Mouse (Mus musculus): ENCODE results near the gene Tmem260. TPM values are rescaled to one million over a fixed set of nuclear protein-coding genes. Genes with fewer than 3 reads are reported as not detected.

The Tmem260 gene
- total and polyA plus RNA-seq, 2 experiments = 9.7 to 16.2 TPM

DNA sequence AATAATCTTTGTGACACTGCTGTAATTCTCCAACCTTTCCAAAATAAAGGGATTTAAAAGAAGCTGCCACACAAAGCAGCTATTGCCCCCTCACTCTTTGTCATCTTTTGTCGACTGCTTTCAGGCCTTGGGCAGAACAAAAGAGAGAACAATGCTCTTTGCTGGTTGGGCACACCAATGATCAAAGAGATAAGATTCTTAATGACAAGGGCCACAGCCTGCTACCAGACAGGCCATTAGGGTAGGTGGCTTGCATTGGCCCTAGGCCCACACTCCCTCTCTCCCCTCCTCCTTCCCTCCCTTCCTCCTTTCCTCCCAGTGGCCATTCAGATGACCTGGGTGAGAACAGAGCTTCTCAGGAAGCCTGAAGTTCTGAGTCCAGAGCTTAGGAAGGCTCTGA is 77.4 kb downstream of the Tmem260 start:
- Histone ChIP-seq H3K36me3 (ENCODE audit: control insufficient read depth, insufficient read depth, low read length) (no peaks in the 10 kb centered on the region), H3K27ac (replicated peaks; ENCODE audit: insufficient read depth, low read depth, low read length) (no peak overlapping the region), H3K79me2 (ENCODE audit: control insufficient read depth, insufficient read depth, low read length) (no peaks in the 10 kb centered on the region), H3K4me3 (ENCODE audit: insufficient read depth, low read depth, low read length) (no peak overlapping the region), H3K27me3 (ENCODE audit: control insufficient read depth, insufficient read depth, low read length) (no peaks in the 10 kb centered on the region), H3K4me1 (ENCODE audit: control insufficient read depth, insufficient read depth, low read length) (no peaks in the 10 kb centered on the region), H3K9ac (ENCODE audit: low read depth, low read length) (no peak overlapping the region)
- WGBS = 16% methylated on average over 1 of the region's 1 CpGs
- DNase-seq (ENCODE audit: extremely low read depth, low read depth, low spot score) = no peak
- no peak for TF ChIP-seq POLR2A (IDR thresholded peaks at IDR 0.05; ENCODE audit: extremely low read depth, insufficient read depth, low read length)
- TF ChIP-seq CTCF (IDR thresholded peaks at IDR 0.05; ENCODE audit: low read depth, low read length) = no peak

DNA sequence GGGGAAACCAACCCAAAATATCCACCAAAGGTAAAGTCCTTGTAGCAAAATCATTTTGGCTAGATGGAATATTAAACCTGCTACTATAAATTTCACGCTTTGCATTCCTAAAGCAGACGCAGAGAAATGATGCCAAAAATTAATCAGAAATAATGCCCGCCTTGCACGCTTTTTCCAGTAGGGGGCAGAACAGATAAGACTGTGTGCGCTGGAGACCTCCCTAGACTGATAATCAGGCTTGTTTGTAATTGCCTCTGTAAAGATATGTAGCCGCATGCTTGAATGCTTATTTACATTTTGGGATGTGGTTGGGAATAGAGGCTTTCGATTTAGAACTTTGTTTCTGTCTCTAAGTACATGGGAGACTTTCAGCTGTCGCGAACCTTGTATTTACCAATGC is 78.2 kb downstream of the Tmem260 start:
- no peak for DNase-seq (ENCODE audit: extremely low read depth, low read depth, low spot score)
- H3K4me3 ChIP-seq (ENCODE audit: insufficient read depth, low read depth, low read length) = no peak overlapping the region
- peak; percentile 47; the same call in 1 of the 2 replicates for TF ChIP-seq CTCF (IDR thresholded peaks at IDR 0.05; ENCODE audit: low read depth, low read length)
- TF ChIP-seq POLR2A (IDR thresholded peaks at IDR 0.05; ENCODE audit: extremely low read depth, insufficient read depth, low read length) = no peak
- 46% methylated on average over 9 of the region's 9 CpGs for WGBS
- H3K4me1 ChIP-seq (ENCODE audit: control insufficient read depth, insufficient read depth, low read length) = no peaks in the 10 kb centered on the region
- H3K27ac ChIP-seq (replicated peaks; ENCODE audit: insufficient read depth, low read depth, low read length) = no peak overlapping the region
- H3K79me2 ChIP-seq (ENCODE audit: control insufficient read depth, insufficient read depth, low read length) = no peaks in the 10 kb centered on the region
- no peak overlapping the region for H3K9ac ChIP-seq (ENCODE audit: low read depth, low read length)
- no peaks in the 10 kb centered on the region for H3K36me3 ChIP-seq (ENCODE audit: control insufficient read depth, insufficient read depth, low read length)
- no peaks in the 10 kb centered on the region for H3K27me3 ChIP-seq (ENCODE audit: control insufficient read depth, insufficient read depth, low read length)

GRCm38 (mm10) chr14:48525055-48525454 is 79.1 kb downstream of the Tmem260 start:
- Histone ChIP-seq H3K9ac (ENCODE audit: low read depth, low read length) (no peak overlapping the region), H3K36me3 (ENCODE audit: control insufficient read depth, insufficient read depth, low read length) (no peaks in the 10 kb centered on the region), H3K4me3 (ENCODE audit: insufficient read depth, low read depth, low read length) (no peak overlapping the region), H3K27ac (replicated peaks; ENCODE audit: insufficient read depth, low read depth, low read length) (no peak overlapping the region), H3K79me2 (ENCODE audit: control insufficient read depth, insufficient read depth, low read length) (no peaks in the 10 kb centered on the region), H3K27me3 (ENCODE audit: control insufficient read depth, insufficient read depth, low read length) (no peaks in the 10 kb centered on the region), H3K4me1 (ENCODE audit: control insufficient read depth, insufficient read depth, low read length) (no peaks in the 10 kb centered on the region)
- 80% methylated on average over 6 of the region's 6 CpGs for WGBS
- TF ChIP-seq CTCF (IDR thresholded peaks at IDR 0.05; ENCODE audit: low read depth, low read length) = no peak
- no peak for DNase-seq (ENCODE audit: extremely low read depth, low read depth, low spot score)

DNA sequence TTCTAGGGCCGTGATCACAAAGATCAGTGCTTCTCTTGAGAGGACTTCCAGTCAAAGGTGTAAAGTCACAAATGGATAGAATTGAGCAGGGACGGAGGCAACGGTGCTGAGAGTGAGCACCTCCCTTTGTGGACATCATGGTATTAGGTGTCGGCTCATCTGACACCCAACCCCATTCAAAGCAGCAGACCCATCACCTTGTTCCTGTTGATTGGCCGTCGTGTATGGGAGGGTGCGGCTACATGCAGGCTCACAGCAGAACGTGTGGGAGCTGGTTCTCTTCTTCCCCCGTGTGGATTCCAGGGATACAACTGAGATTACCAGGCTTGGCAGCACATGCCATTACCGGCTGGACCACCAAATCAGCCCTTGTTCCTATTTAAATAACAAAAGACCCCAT is 84.7 kb downstream of the Tmem260 start:
- DNase-seq (ENCODE audit: extremely low read depth, low read depth, low spot score) = no peak
- TF ChIP-seq POLR2A (IDR thresholded peaks at IDR 0.05; ENCODE audit: extremely low read depth, insufficient read depth, low read length) = no peak
- no peak for TF ChIP-seq CTCF (IDR thresholded peaks at IDR 0.05; ENCODE audit: low read depth, low read length)
- no peak overlapping the region for H3K4me3 ChIP-seq (ENCODE audit: insufficient read depth, low read depth, low read length)
- H3K9ac ChIP-seq (ENCODE audit: low read depth, low read length) = no peak overlapping the region
- no peaks in the 10 kb centered on the region for H3K79me2 ChIP-seq (ENCODE audit: control insufficient read depth, insufficient read depth, low read length)
- 70% methylated on average over 10 of the region's 10 CpGs for WGBS
- H3K4me1 ChIP-seq (ENCODE audit: control insufficient read depth, insufficient read depth, low read length) = no peaks in the 10 kb centered on the region
- H3K27me3 ChIP-seq (ENCODE audit: control insufficient read depth, insufficient read depth, low read length) = no peaks in the 10 kb centered on the region
- H3K36me3 ChIP-seq (ENCODE audit: control insufficient read depth, insufficient read depth, low read length) = no peaks in the 10 kb centered on the region
- no peak overlapping the region for H3K27ac ChIP-seq (replicated peaks; ENCODE audit: insufficient read depth, low read depth, low read length)

GRCm38 (mm10) chr14:48537795-48538766 is 92.2 kb downstream of the Tmem260 start:
- H3K9ac ChIP-seq (ENCODE audit: low read depth, low read length) = no peak overlapping the region
- H3K79me2 ChIP-seq (ENCODE audit: control insufficient read depth, insufficient read depth, low read length) = no peaks in the 10 kb centered on the region
- TF ChIP-seq CTCF (IDR thresholded peaks at IDR 0.05; ENCODE audit: low read depth, low read length) (peak; percentile 45; the same call in 1 of the 2 replicates), POLR2A (IDR thresholded peaks at IDR 0.05; ENCODE audit: extremely low read depth, insufficient read depth, low read length) (no peak)
- 52% methylated on average over 14 of the region's 14 CpGs for WGBS
- no peaks in the 10 kb centered on the region; the same call in 1 of the 2 replicates for H3K4me1 ChIP-seq (ENCODE audit: control insufficient read depth, insufficient read depth, low read length)
- peak; percentile 79 for DNase-seq (ENCODE audit: extremely low read depth, low read depth, low spot score)
- H3K27me3 ChIP-seq (ENCODE audit: control insufficient read depth, insufficient read depth, low read length) = no peaks in the 10 kb centered on the region
- H3K36me3 ChIP-seq (ENCODE audit: control insufficient read depth, insufficient read depth, low read length) = no peaks in the 10 kb centered on the region
- no peak overlapping the region for H3K4me3 ChIP-seq (ENCODE audit: insufficient read depth, low read depth, low read length)
- H3K27ac ChIP-seq (replicated peaks; ENCODE audit: insufficient read depth, low read depth, low read length) = no peak overlapping the region

DNA sequence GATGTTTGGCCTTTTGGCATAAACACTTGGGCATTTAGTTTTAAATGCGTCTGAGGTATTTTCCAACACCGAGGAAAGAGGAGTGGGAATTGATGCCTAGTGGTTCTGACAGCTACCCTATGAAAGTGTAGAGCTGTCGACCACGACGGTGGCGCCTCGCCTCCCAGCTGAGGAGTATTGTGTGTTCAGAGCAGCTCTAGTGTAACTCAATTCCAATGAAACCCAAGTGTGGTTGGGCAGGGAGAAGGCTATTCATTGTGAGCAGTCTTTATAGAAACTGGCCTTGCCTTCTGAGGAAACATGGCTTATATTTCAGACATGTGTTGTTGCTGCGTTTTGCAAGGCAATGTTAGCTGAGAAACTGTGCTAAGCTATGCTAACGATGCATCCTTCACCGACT is 99.2 kb downstream of the Tmem260 start:
- Histone ChIP-seq H3K79me2 (ENCODE audit: control insufficient read depth, insufficient read depth, low read length) (no peaks in the 10 kb centered on the region), H3K9ac (ENCODE audit: low read depth, low read length) (no peak overlapping the region), H3K27ac (replicated peaks; ENCODE audit: insufficient read depth, low read depth, low read length) (no peak overlapping the region), H3K4me3 (ENCODE audit: insufficient read depth, low read depth, low read length) (no peak overlapping the region), H3K4me1 (ENCODE audit: control insufficient read depth, insufficient read depth, low read length) (no peaks in the 10 kb centered on the region), H3K27me3 (ENCODE audit: control insufficient read depth, insufficient read depth, low read length) (no peaks in the 10 kb centered on the region), H3K36me3 (ENCODE audit: control insufficient read depth, insufficient read depth, low read length) (no peaks in the 10 kb centered on the region)
- TF ChIP-seq POLR2A (IDR thresholded peaks at IDR 0.05; ENCODE audit: extremely low read depth, insufficient read depth, low read length) (no peak), CTCF (IDR thresholded peaks at IDR 0.05; ENCODE audit: low read depth, low read length) (no peak)
- no peak for DNase-seq (ENCODE audit: extremely low read depth, low read depth, low spot score)
- 86% methylated on average over 10 of the region's 10 CpGs for WGBS
